Mouse (Mus musculus) forelimb bud, embryonic 11.5 days (tissue): ENCODE data around the gene D130040H23Rik.
"Not testable (repeated sequence)": the region's sequence is repeated elsewhere in the genome, so short reads cannot be mapped to it uniquely, and the experiment has no call there.

Experiments used
- DNase-seq: peaks from one replicate; pipeline ENCODE4 v3.0.0-alpha.2; 2012; ENCODE audit warnings: low read depth, low spot score

D130040H23Rik gene

DNA sequence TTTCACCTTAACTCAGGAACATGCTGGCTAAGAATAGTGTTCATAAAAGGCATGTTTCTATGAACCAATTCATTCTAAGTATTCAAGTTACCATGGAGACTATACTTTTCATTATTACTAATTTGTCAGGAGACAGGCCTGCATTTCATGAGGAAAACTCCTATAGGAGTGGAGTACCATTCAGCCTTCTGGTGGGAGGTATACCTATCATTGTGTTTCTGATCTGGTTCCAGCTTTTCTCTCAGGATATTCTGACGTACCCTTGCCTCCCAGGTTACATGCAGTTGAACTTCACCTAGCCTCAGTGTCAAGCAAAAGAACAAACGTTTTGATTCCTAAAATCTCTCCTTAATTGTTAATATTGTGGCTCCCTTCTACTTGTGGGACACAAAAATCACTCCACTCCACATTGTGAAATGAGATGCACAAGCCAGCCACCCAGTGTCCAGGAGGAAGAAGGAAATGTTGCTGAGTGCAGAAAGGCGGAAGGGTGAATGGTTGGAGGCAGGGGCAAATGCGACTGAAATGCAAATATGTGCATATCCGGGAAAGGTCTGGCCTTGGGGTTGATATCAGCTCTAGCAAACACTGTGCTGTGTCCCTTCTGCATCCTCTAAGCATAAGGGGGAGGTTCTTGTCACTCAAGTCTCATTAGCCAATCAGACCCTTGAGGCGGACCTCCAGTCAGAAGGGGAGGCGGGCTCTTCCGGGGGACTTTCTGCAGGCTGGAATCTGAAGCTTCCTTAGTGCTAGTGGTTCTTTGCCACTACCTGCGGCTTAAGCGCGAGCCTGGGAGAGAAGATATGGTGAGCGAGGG, at the start of gene D130040H23Rik:
Gene D130040H23Rik, plus strand, starts transcription at position 695 of the 817 bp plus-strand sequence.
- DNase-seq, result peak; percentile 84

DNA sequence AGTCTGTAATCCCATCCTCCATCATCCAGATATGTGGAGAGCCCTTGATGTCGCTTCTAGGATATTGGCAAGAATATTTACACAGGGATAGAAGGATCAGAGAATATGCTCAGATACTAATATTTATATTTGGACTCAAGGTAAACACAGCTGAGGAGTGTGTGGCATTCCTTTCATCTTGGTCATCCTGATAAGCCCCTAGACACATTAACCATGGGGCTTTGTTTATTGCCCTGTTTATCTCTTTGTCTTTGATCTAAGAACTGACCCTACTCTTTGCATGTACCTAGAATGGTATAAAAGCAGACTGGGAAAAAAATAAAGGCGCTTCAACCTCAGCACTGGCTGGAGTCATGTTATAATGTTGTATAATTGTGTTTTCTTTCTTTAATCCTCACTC, 28.3 kb upstream of the D130040H23Rik start:
- DNase-seq, result no peak

DNA sequence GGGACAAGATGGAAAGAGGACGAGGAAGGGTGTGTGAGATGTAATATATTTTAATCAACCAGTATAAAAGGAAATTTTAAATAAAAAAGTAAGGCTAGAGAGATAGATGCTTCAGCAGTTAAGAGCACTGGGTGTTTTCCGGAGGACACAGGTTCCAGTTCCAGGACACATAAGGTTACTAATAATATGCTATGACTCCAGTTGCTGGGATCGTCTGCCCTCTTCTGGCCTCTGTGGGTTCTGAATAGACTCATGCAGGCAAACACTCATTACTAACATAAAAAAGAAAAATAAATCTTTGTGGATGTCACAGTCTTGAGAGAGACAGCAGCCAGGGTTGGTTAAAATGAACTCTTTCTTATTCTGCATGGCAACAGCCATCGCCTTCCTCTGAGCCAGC, 2.4 kb upstream of the D130040H23Rik start:
- DNase-seq, result peak; percentile 2

DNA sequence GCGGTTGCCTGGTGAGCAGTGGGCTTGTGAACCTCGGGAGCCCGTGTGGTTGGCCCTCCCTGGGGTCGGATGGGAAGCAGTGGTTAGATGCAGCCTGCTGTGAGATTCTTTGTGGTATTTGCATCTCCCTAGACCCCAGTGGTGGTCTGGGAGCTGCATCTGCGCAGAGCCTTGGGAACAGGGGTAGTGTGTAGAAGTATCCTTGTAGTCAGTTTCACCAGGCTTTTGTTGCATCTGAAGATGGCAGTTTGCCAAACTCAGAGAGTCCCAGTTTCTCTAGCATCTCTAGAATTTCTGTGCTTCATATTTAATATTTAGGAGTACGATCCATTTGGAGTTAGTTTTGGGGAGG, 299 bp downstream of the D130040H23Rik start:
- no peak for DNase-seq

DNA sequence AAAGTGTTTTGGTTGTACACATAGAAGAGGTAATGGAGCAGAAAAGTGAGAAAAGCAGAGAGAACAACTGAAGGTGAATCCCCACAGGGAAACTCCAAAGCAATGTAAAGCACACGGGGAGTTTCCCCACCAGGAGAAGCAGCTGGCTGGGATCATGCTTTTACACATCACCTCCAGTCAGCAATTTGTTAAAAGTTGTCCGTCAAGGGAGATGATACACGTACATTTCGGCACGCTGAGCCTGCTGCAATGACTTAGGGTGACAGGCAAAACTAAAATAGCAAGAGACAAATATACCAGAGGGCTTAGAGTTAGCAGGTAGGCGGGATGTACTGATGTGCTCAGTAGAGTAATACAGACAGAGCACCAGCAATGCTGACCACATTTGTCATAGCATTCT, 1.6 kb downstream of the D130040H23Rik start:
- no peak for DNase-seq

DNA sequence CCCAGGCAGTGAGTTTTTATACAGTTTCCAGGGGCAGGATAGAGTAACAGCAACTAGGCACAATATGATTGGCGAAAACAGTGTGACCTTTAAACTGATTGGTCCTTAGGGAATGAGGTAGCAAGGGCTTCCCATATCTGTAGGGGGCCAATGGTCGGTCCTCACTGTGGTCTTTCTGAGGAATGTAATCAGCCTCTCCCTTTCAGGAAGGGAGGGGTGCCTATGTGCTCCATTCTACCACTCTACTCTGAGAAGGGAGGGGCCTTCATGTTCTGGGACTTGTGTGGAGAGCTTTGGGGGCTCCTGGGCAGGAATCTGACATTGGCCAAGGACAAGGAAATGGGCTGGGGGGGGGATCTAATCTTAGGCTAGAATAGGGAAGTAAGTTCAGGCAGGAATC, 53.9 kb downstream of the D130040H23Rik start:
- DNase-seq, result no peak

DNA sequence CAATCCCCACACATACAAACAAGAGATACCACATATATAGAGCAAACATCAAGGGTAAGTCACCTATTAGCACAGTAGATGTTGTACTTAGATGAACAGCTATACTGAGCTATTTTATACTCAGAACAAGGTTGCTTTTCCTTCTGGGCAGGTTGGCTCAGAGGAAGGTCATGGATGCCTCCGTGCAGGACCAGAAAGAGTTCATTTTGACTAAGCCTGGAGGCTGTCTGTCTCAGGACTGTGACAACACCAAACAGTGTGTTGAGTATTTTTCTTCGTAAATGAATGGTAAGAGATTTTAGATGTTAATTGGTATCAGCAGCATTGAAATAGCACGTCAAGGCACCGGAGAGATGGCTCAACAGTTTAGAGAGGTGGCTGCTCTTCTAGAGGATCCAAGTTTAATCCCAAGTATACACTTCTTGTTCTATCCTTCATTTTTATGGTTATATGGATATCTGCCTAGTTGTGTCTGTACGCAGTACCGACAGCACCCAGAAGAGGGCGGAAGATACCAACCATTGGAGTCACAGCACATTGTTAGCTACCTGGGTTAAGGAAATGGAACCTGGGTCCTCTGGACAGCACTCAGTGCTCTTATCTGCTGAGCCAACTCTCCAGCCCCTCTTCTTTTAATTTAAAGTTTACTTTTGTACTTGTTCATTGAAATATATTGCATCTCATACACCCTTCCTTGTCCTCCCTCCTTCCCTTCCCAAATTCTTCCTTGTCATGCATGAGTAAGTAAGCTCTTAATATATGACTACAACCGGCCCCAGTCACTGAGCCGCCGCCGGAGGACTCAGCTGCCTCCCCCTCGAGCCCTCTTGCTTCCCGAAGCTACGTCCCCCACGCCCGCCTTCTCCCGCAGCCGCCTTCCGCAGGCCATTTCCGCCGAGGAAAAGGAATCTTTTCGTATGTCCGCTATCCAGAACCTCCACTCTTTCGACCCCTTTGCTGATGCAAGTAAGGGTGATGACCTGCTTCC, 57.7 kb downstream of the D130040H23Rik start:
- DNase-seq, result peak; percentile 85

DNA sequence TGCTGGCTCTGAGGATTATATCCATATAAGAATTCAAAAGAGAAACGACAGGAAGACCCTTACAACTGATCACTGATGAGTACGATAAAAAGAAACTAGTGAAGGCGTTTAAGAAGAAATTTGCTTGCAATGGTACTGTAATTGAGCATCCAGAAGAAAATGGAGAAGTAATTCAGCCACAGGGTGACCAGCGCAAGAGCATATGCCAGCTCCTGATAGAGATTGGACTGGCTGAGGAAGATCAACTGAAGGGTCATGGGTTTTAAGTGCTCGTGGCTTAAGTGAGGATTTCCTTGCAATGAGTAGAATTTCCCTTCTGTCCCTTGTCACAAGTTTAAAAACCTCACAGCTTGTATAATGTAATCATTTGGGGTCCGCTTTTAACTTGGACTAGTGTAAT, 58.4 kb downstream of the D130040H23Rik start:
- not testable (repeated sequence) for DNase-seq
